Mouse (Mus musculus) cortical plate, adult 2 months (tissue): ENCODE data around the gene Apoa4. TPM values are rescaled to one million over a fixed set of nuclear protein-coding genes. Genes with fewer than 3 reads are reported as not detected.

ENCODE experiments used
- H3K27ac ChIP-seq: fragments of 200-500 bp; 2 replicates; pipeline ENCODE4 v1.5.1; 2012; ENCODE audit warnings: low read length, control low read depth, inconsistent platforms; ENCODE audit not compliant: insufficient read depth
- H3K4me1 ChIP-seq: fragments of 200-500 bp; 2 replicates; pipeline ENCODE4 v1.6.1; 2011; ENCODE audit warnings: low read length; ENCODE audit not compliant: control insufficient read depth, insufficient read depth
- H3K4me3 ChIP-seq: fragments of 200-500 bp; 2 replicates; pipeline ENCODE4 v1.5.1; 2011; ENCODE audit warnings: mild to moderate bottlenecking, low read length, control low read depth; ENCODE audit not compliant: insufficient read depth
- CTCF ChIP-seq: fragments of 200-500 bp; IDR thresholded peaks from 2 replicates; pipeline ENCODE4 v1.5.1; 2011; ENCODE audit warnings: mild to moderate bottlenecking, control low read depth, low read length; ENCODE audit not compliant: insufficient read depth; ENCODE audit errors: extremely low read depth
- POLR2A ChIP-seq: fragments of 200-500 bp; IDR thresholded peaks from 2 replicates; pipeline ENCODE4 v1.6.1; 2011; ENCODE audit warnings: mild to moderate bottlenecking, low read length, control low read depth; ENCODE audit not compliant: insufficient read depth; ENCODE audit errors: extremely low read depth
- polyA plus RNA-seq: library from polyadenylated mRNA; depleted of rRNA; stranded (reverse); fragments of >200 nt; gene quantifications from 2 replicates; pipeline ENCODE4 v1.2.3, GENCODE M21; 2012

Gene Apoa4
- polyA plus RNA-seq, 1 experiment, result 0.04 TPM

DNA sequence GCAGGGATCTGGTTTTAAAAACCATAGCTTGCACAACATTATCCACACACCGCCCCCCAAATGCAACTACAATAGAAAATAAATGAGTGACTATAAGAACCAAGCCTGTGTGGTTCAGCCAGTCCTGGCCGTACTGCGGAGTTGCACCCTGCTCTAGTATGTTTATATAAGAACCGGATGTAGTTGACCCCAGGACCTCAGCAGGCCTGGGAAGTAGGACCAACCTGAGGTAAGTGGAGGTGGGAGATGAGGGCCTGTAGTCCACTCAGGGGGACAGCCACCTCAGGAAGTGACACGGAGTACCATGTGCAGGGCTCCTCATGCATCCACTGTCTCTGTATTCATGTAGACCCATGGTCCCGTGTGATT, 33.0 kb upstream of the Apoa4 start:
- Histone ChIP-seq H3K27ac (no peak overlapping the region), H3K4me3 (no peak overlapping the region), H3K4me1 (no peaks in the 10 kb centered on the region)
- TF ChIP-seq POLR2A (no peak), CTCF (no peak)

- Histone ChIP-seq H3K4me1 (no peaks in the 10 kb centered on the region), H3K4me3 (no peak overlapping the region), H3K27ac (no peak overlapping the region)
- TF ChIP-seq POLR2A (no peak), CTCF (no peak)
These were observed 32.0 kb upstream of the Apoa4 start for GRCm38 (mm10) chr9:46208401-46208974.

DNA sequence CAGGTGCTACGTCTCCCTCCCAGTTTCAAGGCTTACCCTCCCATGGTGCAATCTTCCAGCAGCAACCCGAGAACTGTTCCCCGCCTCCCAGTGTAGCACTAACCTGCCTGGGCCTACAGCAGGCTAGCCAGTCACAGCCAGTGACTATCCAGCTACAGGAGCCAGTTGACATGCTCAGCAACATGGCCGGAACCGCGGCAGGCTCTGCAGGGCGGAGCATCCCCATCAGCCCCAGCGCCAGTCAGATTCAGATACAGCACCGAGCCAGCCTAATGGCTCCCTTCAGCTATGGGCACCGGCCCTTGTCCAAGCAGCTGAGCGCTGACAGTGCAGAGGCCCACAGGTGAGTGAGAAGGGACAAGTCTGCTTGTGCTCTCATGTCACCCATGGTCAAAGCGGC, 30.0 kb upstream of the Apoa4 start:
- H3K4me1 ChIP-seq, result peaks cover 5% of the 10 kb centered on the region; the same call in 1 of the 2 replicates
- H3K27ac ChIP-seq, result no peak overlapping the region
- no peak for TF ChIP-seq CTCF
- TF ChIP-seq POLR2A, result no peak
- H3K4me3 ChIP-seq, result no peak overlapping the region

- no peak overlapping the region for H3K27ac ChIP-seq
- no peak for TF ChIP-seq POLR2A
- no peak for TF ChIP-seq CTCF
These were observed 26.2 kb upstream of the Apoa4 start for GRCm38 (mm10) chr9:46214276-46214675.

GRCm38 (mm10) chr9:46214946-46215337, 25.6 kb upstream of the Apoa4 start:
- no peak for TF ChIP-seq POLR2A
- TF ChIP-seq CTCF, result no peak
- Histone ChIP-seq H3K27ac (no peak overlapping the region), H3K4me1 (peaks cover 5% of the 10 kb centered on the region; the same call in 1 of the 2 replicates), H3K4me3 (no peak overlapping the region)

More at GRCm38 (mm10) chr9:46214276-46214675, 26.2 kb upstream of the Apoa4 start:
- peaks cover 5% of the 10 kb centered on the region; the same call in 1 of the 2 replicates for H3K4me1 ChIP-seq
- H3K4me3 ChIP-seq, result no peak overlapping the region

GRCm38 (mm10) chr9:46215338-46216322, 24.9 kb upstream of the Apoa4 start:
- Histone ChIP-seq H3K4me3 (no peak overlapping the region), H3K4me1 (peaks cover 5% of the 10 kb centered on the region; the same call in 1 of the 2 replicates), H3K27ac (no peak overlapping the region)
- TF ChIP-seq POLR2A (no peak), CTCF (no peak)

DNA sequence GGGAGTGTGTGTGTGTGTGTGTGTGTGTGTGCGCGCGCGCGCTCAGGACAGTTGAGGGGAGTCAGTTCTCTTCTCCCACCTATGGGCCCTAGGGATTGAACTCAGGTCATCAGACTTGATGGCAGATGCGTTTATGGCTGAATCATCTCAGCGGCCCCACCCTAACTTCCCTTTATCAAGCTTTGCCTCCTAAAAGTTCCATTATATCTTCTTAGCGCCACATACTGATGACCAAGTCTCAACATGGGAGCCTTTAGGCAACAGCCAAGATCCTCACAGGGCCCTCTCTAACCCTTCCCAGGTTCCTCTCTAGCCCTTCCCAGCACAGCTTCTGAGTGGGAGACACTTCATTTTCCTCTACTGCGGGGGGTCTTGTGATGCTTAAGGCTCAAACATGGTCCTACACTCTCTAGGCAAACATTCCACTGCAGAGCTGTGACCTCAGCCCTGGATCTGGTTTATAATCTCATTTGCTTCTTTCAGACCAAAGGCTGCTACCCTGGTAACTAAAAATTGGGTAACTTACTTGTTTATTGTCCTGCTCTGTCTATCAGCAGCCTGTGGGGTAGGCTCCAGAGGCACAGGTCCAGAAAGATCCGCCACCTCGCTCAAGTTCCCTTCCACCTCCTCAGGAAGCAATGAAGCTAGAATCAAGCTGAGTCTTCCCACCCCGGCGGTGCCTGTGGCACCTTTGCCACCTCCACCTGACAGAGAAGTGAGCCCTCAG, 23.6 kb upstream of the Apoa4 start:
- Histone ChIP-seq H3K27ac (no peak overlapping the region), H3K4me1 (peaks cover 5% of the 10 kb centered on the region; the same call in 1 of the 2 replicates), H3K4me3 (no peak overlapping the region)
- no peak for TF ChIP-seq POLR2A
- TF ChIP-seq CTCF, result no peak

- peaks cover 5% of the 10 kb centered on the region; the same call in 1 of the 2 replicates for H3K4me1 ChIP-seq
- no peak for TF ChIP-seq POLR2A
- no peak for TF ChIP-seq CTCF
- H3K4me3 ChIP-seq, result no peak overlapping the region
- H3K27ac ChIP-seq, result no peak overlapping the region
These were observed 22.3 kb upstream of the Apoa4 start for GRCm38 (mm10) chr9:46218176-46218575.

DNA sequence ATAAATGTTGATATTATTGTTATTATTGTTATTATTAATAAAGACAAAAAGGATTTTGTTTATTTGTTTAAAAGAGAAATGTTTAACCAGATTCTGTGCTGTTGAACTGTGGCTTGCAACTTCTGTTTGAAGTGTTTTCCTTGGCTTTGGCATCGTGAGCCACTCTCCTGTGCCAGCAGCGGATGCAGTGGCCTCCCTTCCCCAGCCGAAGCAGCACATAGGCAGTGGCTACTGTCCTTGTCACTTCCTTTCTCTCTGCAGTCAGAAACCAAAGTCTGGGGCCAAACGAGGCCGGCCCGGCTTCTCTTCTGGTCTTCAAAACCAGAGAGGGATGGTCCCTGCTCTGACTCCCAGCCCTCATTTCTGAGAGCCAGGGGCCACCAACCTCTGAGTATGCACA, 17.4 kb upstream of the Apoa4 start:
- Histone ChIP-seq H3K4me1 (no peaks in the 10 kb centered on the region), H3K4me3 (no peak overlapping the region), H3K27ac (no peak overlapping the region)
- TF ChIP-seq POLR2A (no peak), CTCF (no peak)
